Mouse (Mus musculus) forebrain, postnatal 0 days (tissue): ENCODE measurements around the gene Zfp84. TPM values are rescaled to one million over a fixed set of nuclear protein-coding genes. Genes with fewer than 3 reads are reported as not detected.
"Not testable (repeated sequence)": the region's sequence is repeated elsewhere in the genome, so short reads cannot be mapped to it uniquely, and the experiment has no call there.

Source experiments
- ATAC-seq: fragments of 200-750 bp; cut with Nextera tagmentation; 2 replicates; pipeline ENCODE4 v1.8.0; 2017; ENCODE audit warnings: mild to moderate bottlenecking, moderate library complexity
- DNase-seq: peaks from one replicate; pipeline ENCODE4 v3.0.0-alpha.2; 2015
- H3K27ac ChIP-seq: fragments of 300-500 bp; sonication (generic); 2 replicates; pipeline ENCODE4 v1.5.1; 2014; ENCODE audit warnings: low read depth, mild to moderate bottlenecking, antibody characterized with exemption, low read length, moderate library complexity, mixed read lengths
- H3K27me3 ChIP-seq: fragments of 300-500 bp; sonication (generic); 2 replicates; pipeline ENCODE4 v1.6.1; 2014; ENCODE audit warnings: mild to moderate bottlenecking, low read length, mixed read lengths; ENCODE audit not compliant: insufficient read depth
- H3K36me3 ChIP-seq: fragments of 300-500 bp; sonication (generic); 2 replicates; pipeline ENCODE4 v1.6.1; 2014; ENCODE audit warnings: mild to moderate bottlenecking, moderate library complexity; ENCODE audit not compliant: insufficient read depth
- H3K4me1 ChIP-seq: fragments of 300-500 bp; sonication (generic); 2 replicates; pipeline ENCODE4 v1.6.1; 2014; ENCODE audit warnings: antibody characterized with exemption; ENCODE audit not compliant: insufficient read depth
- H3K4me2 ChIP-seq: fragments of 300-500 bp; sonication (generic); 2 replicates; pipeline ENCODE4 v1.6.1; 2014; ENCODE audit warnings: low read depth, mild to moderate bottlenecking, moderate library complexity
- H3K4me3 ChIP-seq: fragments of 300-500 bp; sonication (generic); 2 replicates; pipeline ENCODE4 v1.5.1; 2014; ENCODE audit warnings: low read depth, low read length, mixed read lengths
- H3K9ac ChIP-seq: fragments of 300-500 bp; sonication (generic); 2 replicates; pipeline ENCODE4 v1.6.1; 2014; ENCODE audit warnings: mild to moderate bottlenecking
- H3K9me3 ChIP-seq: fragments of 300-500 bp; sonication (generic); 2 replicates; pipeline ENCODE4 v1.6.1; 2016; ENCODE audit warnings: low read length
- CTCF ChIP-seq: sonication (generic); IDR thresholded peaks from 2 replicates; pipeline ENCODE4 v1.5.1; 2016; ENCODE audit warnings: antibody characterized with exemption, control low read depth, low read depth
- WGBS: fragments of 180-500 bp; shearing (Covaris S2); extraction: QIAGEN DNeasy Blood & Tissue Kit; methylation state at CpG from one replicate; pipeline ENCODE4 v1.1.7; 2014; 5-methylcytosine and 5-hydroxymethylcytosine counted together
- polyA plus RNA-seq: library from polyadenylated mRNA; unstranded; fragments of >200 nt; fragmentation: Nextera tagmentation; extraction: Ambion mirVana; gene quantifications from 2 replicates; pipeline ENCODE4 v1.2.1, GENCODE M21; 2015
- total RNA-seq: library from RNA; depleted of rRNA; stranded (reverse); fragments of >200 nt; gene quantifications from 2 replicates; pipeline ENCODE4 v1.2.3, GENCODE M21; 2014; rRNA removed

Zfp84 gene
- total RNA-seq (16.7 and 19.0 TPM in 2 replicates), polyA plus RNA-seq (5.8 and 6.9 TPM in 2 replicates)

DNA sequence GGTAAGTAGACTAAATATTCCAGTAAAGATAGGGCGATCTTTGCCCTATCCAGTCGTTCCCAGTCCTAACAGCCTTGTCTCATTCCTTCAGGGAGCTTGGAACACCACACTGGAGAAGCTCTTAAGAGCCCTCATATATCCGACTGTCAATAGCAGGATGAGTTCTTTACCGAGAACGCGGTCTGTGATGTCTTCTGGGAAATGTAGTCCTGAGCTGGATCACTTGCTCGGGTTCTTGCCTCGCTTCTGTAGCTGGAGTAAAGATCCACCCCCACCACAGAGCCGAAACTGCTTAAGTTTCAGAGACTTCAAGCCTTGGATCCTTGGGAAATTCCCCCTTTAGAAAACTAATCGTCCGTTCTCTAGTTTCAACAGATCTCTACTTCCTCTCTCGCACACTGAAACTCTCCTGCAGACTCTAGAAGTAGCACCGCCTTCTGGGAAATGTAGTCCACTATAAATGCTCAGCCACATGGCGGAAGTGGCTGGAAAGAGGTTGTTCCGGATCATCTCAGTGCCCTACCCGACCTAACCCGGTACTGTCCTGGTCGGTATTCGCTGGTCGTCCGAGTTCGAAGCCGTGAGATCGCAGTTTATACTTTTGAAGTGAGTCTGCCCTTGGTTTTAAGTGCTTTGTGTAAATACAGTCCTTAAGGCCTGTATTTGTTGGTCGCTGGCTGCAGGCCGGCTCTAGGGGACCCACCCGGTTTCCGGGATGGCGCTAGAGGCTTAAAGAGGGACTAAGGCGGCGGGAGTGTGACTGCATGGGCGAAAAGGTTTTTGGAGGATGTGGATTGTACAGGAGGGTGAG, at the start of gene Zfp84:
TSS of gene Zfp84 (plus strand) at position 463 of the 811 bp plus-strand sequence.
- DNase-seq (peak; percentile 93), ATAC-seq (peak; percentile 97)
- peak within 1 kb of the TSS; percentile 70 for H3K4me2 ChIP-seq
- no peaks in the 10 kb centered on the region for H3K9me3 ChIP-seq
- peak within 1 kb of the TSS; percentile 61 for H3K9ac ChIP-seq
- H3K4me1 ChIP-seq = peaks cover 7% of the 10 kb centered on the region; the same call in 1 of the 2 replicates
- under 1% methylated on average over 32 of the region's 32 CpGs for WGBS
- no peak for TF ChIP-seq CTCF
- no peaks in the 10 kb centered on the region for H3K27me3 ChIP-seq
- peak within 1 kb of the TSS; percentile 81 for H3K4me3 ChIP-seq
- H3K36me3 ChIP-seq = peaks cover 12% of the 10 kb centered on the region
- peak within 1 kb of the TSS; percentile 83 for H3K27ac ChIP-seq

DNA sequence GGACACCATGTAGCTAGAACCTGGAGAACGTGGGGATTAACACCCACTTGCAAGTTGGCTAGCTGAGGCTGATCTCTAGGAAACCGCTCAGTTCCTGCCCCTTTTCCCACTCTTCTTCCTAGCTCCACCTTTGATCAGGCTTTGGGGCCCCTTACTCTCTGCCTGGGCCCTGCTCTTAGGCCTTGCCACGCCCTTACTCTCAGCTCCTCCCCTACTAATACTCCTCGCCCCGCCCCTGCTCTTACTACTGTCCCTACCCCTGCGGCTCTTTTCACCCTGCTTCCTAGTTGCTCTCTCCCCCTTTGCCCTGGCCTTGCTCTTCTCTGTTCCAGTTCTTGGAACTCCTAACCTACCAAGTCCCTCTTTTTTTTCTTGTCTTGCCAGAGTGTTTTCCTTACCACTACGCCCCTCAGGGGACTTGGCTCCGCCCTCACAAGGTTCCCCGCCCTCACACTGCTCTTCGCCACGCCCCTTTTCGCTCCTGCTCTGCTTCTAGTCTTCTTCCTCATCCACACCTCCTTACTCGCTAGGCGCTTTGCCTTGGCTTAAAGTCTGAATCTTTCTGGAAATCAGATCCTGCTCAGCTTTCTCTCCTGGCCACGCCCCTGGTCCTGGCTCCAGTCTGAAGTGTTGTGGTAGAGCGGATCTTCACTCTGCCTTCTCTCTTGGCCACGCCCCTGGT, 42.8 kb upstream of the Zfp84 start:
- H3K9me3 ChIP-seq, H3K4me1 ChIP-seq, H3K36me3 ChIP-seq, ATAC-seq, H3K4me2 ChIP-seq, H3K9ac ChIP-seq, H3K27me3 ChIP-seq, H3K4me3 ChIP-seq, DNase-seq, H3K27ac ChIP-seq: not testable (repeated sequence)
- 40% methylated on average over 16 of the region's 17 CpGs for whole genome bisulfite sequencing

GRCm38 (mm10) chr7:29726860-29727259, 41.5 kb upstream of the Zfp84 start, which contains the start of gene Catsperg2:
TSS of gene Catsperg2 (minus strand) at chr7:29727032.
- 67% methylated on average over 11 of the region's 11 CpGs for WGBS
- DNase-seq = peak; percentile 33
- not testable (repeated sequence) for H3K36me3 ChIP-seq, H3K9ac ChIP-seq, H3K4me3 ChIP-seq, H3K4me2 ChIP-seq, H3K9me3 ChIP-seq, H3K27me3 ChIP-seq, H3K4me1 ChIP-seq, H3K27ac ChIP-seq
- peak; percentile 81 for ATAC-seq

DNA sequence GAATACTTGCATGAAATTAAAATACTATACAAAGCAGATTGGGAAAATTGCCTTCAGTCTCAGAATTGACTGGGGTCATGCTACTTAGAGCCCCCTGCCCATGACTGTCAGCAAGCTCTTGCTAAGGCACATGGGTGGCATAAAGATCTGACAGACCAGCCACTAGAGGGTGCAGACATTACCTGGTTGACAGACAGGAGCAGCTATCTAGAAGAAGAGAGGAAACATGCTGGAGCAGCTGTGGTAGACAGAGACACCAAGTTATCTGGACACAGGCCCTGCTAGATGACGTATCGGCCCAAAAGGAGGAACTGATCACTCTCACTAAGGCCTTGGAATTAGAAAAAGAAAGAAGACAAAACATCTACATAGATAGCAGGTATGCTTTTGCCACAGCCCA, 40.3 kb upstream of the Zfp84 start:
- Histone ChIP-seq H3K4me2 (no peak overlapping the region), H3K36me3 (no peaks in the 10 kb centered on the region), H3K27me3 (no peaks in the 10 kb centered on the region), H3K4me1 (no peaks in the 10 kb centered on the region), H3K27ac (no peak overlapping the region), H3K4me3 (no peak overlapping the region), H3K9me3 (no peaks in the 10 kb centered on the region), H3K9ac (no peak overlapping the region)
- DNase-seq (no peak), ATAC-seq (no peak)
- no peak for TF ChIP-seq CTCF
- whole genome bisulfite sequencing = 88% methylated on average over 2 of the region's 2 CpGs

GRCm38 (mm10) chr7:29742258-29742657, 26.1 kb upstream of the Zfp84 start:
- WGBS = 91% methylated on average over 3 of the region's 3 CpGs
- DNase-seq (no peak), ATAC-seq (no peak)

DNA sequence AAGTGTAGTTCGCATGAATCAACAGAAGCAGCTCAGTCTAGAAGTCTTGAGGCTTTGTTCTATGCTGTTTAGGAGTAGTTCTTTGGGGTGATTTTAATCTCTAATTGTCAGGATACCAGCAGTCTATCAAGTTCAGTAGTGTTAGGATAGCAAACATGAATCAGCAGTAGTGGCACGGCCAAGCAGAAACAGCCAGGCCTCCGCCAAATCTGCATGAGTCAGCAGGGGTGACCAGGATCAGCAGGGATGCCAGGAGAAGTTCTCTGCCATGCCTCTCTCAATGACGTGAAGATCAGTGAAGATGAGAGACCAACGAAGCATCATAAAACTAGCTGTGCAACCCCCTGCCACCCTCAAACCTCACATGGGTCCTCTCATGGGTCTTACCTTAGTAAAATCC, 7.9 kb upstream of the Zfp84 start:
- no peak overlapping the region for H3K4me3 ChIP-seq
- no peaks in the 10 kb centered on the region for H3K9me3 ChIP-seq
- H3K36me3 ChIP-seq = no peaks in the 10 kb centered on the region
- no peak overlapping the region for H3K4me2 ChIP-seq
- WGBS = 84% methylated on average over 5 of the region's 5 CpGs
- DNase-seq (no peak), ATAC-seq (no peak)
- H3K27ac ChIP-seq = no peak overlapping the region
- TF ChIP-seq CTCF = no peak
- H3K9ac ChIP-seq = no peak overlapping the region
- no peaks in the 10 kb centered on the region for H3K27me3 ChIP-seq
- no peaks in the 10 kb centered on the region for H3K4me1 ChIP-seq

More at GRCm38 (mm10) chr7:29742258-29742657, 26.1 kb upstream of the Zfp84 start:
- no peak for TF ChIP-seq CTCF
- Histone ChIP-seq H3K27ac (no peak overlapping the region), H3K4me1 (no peaks in the 10 kb centered on the region), H3K27me3 (no peaks in the 10 kb centered on the region), H3K4me2 (no peak overlapping the region), H3K9ac (no peak overlapping the region), H3K36me3 (no peaks in the 10 kb centered on the region), H3K4me3 (no peak overlapping the region), H3K9me3 (no peaks in the 10 kb centered on the region)

DNA sequence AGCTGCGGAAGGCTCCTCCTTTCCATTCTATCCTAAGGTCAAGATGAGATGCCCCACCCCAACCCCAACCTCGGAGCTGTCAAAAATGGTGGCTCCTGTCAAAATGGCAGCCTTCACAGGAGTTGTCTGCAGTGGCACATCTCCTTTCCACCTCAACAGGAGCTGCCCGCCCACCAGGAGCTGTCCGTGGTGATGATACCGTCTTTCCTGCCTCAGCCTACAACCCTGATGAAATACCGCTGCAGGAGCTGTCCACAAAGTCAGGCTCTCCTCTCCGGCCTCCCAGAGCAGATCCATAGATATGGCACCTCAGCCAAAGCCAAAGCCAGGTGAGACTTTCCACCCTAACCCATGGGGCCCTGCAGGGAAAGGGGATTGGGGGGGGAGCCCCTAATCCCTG, 3.6 kb upstream of the Zfp84 start:
- no peaks in the 10 kb centered on the region for H3K27me3 ChIP-seq
- H3K27ac ChIP-seq = no peak overlapping the region
- H3K4me1 ChIP-seq = peaks cover 7% of the 10 kb centered on the region; the same call in 1 of the 2 replicates
- no peak for DNase-seq
- no peaks in the 10 kb centered on the region for H3K36me3 ChIP-seq
- H3K4me2 ChIP-seq = no peak overlapping the region
- ATAC-seq = no peak
- H3K9me3 ChIP-seq = no peaks in the 10 kb centered on the region
- H3K4me3 ChIP-seq = no peak overlapping the region
- 85% methylated on average over 7 of the region's 7 CpGs for WGBS
- TF ChIP-seq CTCF = no peak
- no peak overlapping the region for H3K9ac ChIP-seq
